Mouse (Mus musculus) activated CD4-positive, CD25-positive, alpha-beta regulatory T cell, adult 4 months (primary cell): ENCODE measurements at regions not wholly inside any gene's neighbourhood (a gene's known extent, or its start where the extent isn't known, plus 50 kb on each side); places are given as distances from the start of the nearest gene placed in this dataset.
A peak's percentile ranks its signal among the peaks of the same experiment; 100 is the strongest.

Source experiments
- ATAC-seq: one replicate; pipeline ENCODE4 v1.8.0; 2017

DNA sequence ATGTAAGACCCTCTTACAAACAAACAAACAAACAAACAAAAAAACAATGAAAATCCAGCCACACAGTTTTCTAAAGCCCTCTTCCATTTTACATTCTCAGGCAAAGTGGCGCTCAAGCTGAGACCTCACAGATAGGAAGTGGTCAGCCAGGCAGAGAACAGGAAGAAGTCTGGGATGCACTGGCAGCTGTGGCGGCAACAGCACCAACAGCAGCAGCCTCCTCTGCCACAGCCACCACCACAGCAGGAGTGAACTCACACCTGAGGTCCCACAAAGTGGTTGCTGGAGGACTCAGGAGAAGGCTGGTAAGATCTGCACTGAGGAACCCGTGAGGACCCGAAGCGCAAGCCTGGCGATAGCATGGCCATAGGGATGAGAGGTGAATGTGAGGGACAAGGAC is 156.3 kb downstream of the Grm4 start:
- peak; percentile 47 for ATAC-seq

DNA sequence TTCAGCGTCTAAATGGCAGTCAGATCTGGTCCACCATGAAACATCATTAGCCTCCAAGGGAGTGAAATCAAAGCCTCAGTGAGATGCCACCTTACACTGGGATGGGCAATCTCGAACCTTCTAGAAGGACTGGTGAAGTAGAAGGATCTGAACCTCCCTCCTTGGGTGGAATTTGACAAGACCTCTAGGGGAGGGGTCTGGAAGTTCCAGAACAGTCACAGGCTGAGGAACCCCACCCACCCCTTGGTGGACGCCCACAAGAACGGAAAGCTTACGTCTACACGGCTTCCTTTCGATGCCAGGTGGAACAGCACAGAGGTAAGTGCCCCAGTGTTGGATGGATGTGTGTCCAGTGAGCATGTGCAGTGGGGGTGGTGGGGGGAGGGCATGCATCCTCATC is 156.9 kb downstream of the Grm4 start:
- peak; percentile 48 for ATAC-seq

DNA sequence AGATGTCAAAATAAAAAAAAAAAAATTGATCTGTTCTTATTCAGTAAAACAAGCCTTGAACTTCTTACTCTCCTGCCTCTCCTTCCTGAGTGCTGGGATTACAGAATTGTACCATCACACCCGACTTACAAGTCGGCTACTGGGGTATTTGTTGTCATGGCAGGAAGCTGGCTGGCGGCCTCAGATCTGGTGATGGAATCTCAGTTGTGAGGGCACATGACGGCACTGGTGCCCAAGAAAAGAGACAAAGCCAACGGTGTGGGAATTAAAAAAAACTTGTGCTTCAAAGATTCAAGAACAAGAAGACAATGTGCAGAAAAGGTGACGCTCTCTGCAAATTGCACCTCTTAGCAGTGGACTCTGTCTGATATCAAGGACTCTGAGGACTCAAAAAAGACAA is 157.3 kb downstream of the Grm4 start:
- no peak for ATAC-seq

DNA sequence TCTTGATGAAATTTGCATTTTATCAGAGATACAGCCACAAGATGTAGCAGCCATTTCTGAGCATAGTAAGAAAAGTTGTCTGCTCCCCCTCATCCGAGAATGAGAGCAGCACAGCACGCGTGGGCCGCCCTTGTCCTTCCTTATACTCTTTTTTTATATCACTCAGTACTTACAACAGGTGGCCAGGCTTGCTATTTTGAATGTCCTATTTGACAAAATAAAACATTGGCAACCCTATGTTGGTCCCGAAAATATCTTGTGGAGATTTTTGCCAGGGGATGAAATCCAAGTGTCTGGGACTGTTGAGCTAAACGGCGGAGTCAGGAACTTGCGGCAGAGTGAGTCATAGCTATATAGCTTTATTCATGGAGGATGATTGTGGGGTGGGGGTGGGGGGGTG is 158.0 kb upstream of the Lemd2 start:
- ATAC-seq = no peak

DNA sequence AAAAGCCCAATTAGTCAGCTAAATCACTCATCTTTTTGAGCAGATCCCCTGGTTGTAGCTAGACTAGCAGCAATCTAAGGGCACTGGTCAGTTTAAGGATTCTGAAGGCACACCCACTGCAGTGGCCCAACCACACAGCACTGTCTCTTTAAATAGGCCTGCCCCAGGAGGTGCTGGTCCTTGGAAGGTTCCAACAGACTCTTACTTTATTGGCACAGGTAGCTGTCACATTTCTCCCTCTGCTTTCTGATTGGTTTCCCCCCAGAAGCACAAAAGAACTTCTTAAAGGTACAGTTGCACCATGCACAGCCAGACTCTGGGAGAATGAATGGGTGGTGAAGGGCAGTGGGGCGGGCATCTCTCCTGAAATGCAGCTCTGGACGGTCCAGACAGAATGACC is 157.1 kb upstream of the Lemd2 start:
- ATAC-seq = peak; percentile 23

DNA sequence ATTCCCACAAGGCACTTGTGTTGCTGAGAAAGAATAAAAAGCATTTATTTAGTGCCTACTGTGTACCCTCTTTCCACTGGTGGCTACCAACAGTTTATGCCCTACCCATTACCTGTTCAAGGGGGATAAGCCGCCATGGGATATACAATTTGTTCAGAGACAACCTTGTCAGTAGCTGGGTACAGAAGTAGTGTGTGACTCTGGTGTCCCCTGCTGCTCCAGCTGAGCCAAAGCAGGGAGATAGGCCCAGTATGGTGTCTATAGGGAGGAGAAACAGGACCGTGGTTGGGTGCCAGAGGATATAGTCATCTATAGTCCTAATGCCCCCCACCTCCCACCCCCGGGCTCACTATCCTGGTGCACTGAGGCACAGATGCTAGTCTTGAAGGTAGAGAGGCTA is 152.6 kb upstream of the Lemd2 start:
- no peak for ATAC-seq

DNA sequence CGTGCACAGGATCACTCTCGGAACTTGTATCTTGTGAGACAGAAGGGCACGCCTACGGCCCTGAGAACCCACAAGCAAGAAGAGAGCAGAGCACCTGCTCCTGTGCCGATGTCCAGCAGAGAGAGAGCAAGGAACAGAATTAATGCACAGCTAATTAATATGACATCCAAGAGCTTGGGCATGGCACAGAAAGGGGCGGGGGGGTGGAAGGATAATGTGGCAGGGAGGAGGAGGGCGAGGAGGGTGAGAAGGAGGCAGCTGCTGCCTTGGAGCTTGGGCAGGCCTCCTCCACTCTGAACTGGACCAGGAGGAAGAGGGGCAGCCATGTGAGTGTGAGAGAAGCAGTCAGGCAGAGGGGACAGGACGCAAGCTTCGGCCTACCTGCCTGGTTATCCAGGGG is 151.4 kb upstream of the Lemd2 start:
- no peak for ATAC-seq

DNA sequence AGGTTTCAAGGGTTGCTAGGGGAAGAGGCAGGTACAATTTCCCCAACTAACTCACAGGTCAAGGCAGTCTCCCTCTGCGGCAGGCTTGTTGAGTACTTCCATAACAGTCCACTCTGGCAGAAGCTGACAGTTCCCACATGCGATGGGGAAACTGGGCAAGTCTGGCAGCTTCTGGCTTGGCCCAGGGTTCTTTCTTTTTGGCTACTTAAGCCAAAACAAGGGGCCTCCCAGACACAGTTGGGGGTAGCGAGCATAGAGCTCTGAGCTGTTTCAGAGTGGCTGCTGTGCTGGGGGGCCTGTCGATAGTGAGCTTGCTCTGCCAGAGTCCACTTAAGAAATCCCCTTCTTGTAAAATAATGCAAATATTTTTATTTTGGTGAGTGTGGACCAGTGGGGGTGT is 150.8 kb upstream of the Lemd2 start:
- no peak for ATAC-seq

DNA sequence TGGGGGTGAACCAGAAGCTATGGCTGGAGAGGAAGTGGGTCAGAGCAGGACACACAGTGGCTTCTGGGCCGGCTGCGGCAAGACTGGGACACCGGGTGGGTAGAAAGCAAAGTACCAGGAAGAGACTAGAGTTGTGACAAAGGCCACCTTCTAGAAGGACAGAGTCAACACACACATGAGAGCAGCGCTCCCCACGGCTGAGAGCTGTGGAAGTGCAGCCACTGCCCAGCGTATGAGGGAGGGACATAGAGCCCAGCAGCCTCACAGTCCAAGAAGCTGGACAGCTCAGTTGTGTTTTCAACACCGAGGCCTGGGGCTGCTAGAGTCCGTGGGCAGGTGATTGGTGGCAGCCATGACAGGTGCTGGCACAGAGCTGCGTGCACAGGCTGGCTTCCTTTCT is 145.6 kb upstream of the Lemd2 start:
- ATAC-seq = no peak

DNA sequence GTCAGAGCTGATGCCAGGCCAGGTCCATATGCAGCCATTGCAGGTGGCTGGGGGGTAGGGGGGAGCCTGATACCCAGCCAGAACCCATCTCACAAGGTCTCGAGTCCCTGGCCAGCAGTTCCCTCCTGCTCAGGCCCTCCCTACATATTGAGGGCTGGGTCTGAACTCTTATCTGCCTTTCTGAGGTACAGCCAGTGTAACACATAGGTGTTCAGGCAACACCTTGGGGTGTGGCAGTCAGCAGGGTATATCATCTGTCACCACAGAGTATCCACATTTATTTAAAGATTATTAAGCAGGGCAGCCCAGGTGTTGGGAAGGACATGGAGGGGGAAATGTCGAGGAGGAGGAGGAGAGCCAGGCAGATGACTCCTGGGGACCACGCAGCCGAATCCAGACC is 145.2 kb upstream of the Lemd2 start:
- no peak for ATAC-seq

DNA sequence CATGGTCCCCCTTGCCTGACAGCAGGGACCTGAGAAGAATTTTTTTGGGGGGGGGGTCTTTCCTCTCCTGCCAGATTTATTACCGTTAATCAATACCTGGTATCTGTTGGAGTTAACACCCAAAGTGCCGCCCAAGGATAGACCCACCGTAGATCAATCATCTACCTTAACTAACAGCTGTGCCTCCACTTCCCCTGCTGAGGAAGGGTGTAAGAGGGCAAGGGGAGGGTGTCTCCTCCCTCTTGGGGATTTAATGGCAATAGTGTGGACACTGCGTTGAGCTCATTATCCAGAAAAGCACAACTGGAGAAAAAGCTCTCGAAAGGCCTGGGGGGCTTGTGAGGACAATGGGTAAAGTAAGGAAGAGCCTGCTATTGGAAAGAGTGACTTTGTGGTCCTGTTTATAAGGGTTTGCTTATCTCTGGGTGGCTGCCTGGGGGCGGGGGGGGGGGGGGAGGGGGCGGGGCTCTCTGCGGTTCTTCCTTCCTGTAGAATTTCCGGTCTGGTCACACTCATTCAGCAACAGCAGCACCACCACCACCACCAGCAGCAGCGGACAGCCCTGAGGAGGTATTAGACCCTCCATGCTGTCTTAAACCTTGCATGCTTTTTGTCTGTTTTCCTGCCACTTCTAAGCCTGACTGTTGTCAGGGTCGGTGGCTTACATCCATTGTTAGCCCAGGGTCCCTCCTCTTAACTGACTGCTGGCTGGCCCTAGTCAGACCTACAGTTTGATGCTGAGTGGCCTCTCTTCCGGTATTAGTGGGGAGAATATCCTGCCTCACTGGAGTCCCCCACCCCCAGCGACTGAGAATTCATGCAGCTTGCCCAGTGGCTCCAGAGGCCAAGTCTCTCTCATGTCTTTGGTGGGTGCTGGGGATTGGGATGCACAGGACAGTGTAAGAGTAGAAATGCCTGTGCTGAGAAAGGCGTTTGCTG is 138.0 kb upstream of the Lemd2 start:
- ATAC-seq = peak; percentile 89

DNA sequence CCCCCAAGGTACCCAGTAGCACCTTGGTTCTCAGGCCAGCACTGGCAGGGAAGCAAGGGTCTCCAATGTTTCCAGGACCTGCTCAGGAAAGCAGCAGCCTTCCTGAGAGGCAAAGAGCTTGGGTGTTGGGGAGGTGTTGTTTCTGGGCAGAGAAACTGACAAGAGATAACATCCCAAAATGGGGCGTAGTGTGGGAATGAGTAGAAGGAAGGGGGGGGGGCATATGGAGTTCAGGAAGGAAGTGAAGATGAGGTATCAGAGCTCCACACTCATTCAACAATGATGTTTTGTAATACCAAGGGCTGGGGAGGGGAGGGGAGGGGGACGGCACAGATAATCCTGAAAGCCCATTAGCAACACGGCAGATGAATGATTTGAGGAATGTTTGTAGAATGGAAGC is 135.6 kb upstream of the Lemd2 start:
- ATAC-seq = no peak

DNA sequence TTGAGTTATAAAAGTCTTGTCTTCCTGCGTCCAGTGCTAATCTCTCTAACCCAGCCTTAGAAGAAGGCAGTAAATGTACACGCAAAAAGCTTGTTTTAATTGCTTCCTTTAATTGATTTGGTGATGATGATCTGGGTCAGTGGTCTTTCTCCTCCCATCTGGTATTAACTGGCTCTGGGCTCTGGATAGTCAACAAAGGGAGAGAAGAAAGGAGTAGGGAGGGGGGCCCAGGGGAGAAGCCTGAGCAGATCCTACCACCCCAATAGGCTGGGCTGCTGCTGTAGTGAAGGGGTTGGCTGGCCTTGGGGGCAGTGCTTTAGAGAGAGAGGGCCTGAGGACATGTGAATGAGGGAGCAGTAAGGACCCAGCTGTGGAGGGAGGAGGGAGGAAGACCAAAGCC is 135.0 kb upstream of the Lemd2 start:
- no peak for ATAC-seq

DNA sequence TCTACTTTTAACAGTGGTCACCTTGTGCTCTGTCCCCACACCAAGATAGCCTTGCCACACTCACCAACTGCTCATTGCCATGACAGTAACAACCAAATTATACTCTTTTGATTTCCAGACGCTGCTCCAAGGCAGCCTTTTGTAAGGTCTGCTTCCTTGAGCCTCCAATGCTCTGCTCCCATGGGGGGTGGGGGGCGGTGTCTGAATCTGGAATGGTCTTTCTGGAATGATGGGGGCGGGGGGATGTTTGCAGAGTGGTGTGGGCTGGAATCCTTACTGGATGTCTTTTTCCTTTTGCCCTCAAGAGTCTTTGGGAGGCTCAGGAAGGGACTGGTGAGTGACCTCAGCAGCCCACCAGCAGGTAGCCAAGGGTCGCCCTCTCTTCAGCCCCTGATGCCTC is 131.4 kb upstream of the Lemd2 start:
- ATAC-seq = no peak

DNA sequence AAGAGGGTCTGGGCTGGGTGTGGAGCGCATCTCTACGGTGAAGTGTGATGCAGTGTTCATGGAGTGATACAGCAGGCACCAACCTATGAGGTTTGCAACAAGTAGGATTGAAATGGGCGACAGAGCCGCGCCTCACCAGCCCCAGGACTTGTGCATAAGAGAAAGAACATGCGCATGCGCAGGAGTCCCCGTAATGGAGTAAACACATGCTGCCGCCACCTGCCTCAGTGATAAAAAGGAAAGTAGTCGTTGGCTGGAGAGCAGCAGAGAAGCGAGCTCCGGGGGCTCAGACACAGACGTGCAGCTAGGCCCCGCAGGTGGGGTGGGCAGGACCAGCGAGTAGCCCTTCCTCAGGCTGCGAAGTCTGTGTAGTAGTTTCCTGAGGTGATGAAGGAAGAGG is 129.3 kb upstream of the Lemd2 start:
- no peak for ATAC-seq

DNA sequence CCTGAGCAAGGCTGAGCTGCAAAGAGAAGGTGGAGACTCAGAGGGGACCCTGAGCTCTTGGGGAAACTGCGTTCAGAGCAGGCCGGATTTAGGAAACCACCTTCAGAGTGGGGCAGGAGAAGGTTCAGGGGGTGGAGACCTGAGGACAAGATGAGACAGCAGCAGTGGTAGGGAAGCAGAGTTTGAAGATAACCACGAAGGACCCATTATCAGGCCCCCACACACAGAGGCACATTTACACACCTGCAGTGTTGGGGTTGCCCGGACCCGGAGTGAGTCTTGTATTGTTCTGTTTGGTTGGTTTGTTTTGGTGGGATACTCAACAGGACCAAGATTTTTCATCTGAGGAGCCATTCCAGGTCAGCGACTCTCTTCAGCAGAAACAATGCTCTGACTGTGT is 128.9 kb upstream of the Lemd2 start:
- ATAC-seq = no peak

DNA sequence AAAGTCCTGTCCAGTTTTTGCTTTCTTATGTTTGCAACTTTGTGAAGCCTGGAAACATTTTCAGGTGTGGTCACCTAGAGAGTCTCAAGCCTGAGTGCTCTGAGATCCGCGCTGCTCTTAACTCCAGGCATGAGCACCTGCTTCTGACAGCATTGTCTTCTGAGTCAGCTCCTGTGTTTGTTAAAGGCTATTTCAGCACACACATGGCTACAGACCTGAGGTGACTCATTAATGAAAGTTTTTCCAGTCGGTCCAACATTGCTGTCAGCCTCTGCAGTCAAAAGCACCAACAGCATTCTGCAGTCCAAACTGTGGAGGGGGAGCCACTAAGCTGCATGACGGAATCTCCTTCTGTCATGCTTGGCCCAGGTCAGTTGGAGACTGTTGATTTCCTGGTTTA is 127.8 kb upstream of the Lemd2 start:
- no peak for ATAC-seq

DNA sequence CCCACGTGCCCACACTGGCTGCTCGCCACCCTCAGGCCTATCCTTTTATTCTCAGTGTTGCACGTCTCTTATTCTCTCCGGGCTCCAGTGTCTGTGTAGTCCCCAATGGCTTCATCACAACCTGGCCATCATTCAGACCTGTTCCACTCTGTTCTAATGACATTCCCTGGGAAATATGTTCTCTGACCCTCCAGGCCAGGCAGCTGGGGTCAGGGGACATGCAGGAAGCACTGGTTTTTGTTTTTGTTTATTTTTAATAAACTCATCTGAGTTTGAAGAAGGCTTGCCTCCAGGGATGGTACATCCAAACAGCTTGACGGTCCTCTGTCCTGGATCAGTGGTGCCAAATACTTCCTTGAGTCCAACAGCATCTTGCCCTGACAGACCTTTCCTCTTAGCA is 127.4 kb upstream of the Lemd2 start:
- ATAC-seq = no peak

DNA sequence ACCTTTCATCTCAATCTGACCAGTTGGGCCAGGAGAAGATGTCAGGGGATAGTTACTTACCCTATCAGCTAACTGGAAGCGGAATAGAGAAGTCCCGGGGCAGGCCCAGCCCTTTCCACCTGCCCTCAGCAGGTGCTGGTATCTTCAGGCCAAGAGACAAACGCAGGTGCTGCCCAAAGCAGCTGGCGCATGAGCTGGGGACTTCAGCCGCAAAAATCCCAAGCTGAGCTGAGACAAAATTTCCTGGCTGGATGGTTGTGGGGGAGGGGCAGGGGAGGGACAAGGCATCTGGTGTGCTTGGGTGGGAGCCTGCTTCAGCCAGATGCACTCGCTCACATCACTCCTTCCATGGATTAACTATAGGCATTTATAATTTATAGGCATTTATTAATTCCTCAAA is 125.5 kb upstream of the Lemd2 start:
- ATAC-seq = no peak

DNA sequence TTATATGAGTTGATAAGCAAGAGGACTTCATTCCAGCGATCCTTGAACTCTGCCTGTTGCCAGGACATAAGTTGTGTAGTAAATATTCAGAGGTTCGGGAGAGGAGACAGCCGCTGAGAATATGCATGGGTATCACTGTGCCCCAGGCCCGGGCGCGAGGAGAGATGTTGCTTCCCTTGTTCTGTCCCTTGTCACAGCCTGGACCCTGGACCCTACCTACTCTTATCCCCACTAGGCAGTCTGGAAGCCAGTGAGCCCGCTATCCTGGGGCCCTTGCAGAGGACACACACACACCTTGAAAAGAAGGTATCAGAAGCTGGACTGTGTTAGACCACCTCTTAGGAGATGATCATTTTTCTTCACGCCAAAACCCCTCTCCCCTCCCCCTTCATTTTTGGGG is 124.9 kb upstream of the Lemd2 start:
- no peak for ATAC-seq

DNA sequence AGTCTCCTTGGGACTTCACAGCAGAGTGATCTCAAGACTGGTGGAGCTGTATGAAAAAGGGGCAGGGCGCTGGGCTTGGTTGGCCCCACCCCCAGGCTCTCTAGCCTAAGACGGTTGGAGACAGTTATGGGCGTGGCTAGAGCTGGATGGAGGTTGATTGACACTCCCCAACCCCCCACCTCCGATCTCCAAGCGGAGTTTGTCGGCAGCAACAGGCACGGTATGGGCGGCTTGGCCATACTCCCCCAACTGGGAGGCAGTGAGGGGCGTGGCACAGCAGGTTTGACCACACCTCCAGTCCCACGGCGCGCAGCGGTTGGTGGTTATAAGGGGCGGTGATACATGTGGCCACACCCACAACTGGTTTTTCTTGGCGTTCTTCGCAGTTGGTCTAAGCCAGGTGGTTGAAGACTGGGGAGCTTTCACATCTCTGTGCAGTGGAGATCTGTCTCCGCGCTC is 120.8 kb upstream of the Lemd2 start:
- ATAC-seq = no peak

DNA sequence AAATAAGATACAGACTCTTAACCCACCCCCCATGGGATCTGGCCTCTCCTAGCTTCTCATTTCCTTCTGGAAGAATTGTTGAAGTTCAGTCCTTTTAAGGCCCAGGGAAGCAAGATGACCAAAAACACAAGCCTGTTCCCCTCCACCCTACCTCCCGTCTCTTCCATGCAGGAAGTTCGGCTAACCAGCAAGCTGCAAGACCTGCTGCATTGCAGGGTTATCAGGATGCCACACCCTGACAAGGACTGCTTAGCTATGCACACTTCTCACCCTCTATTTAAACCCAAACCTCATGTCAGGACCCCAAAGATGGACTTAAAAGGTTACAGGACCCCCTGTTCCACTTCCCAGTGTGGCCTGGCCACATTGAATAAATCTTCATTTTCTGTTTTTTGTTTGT is 119.2 kb upstream of the Lemd2 start:
- ATAC-seq = no peak

DNA sequence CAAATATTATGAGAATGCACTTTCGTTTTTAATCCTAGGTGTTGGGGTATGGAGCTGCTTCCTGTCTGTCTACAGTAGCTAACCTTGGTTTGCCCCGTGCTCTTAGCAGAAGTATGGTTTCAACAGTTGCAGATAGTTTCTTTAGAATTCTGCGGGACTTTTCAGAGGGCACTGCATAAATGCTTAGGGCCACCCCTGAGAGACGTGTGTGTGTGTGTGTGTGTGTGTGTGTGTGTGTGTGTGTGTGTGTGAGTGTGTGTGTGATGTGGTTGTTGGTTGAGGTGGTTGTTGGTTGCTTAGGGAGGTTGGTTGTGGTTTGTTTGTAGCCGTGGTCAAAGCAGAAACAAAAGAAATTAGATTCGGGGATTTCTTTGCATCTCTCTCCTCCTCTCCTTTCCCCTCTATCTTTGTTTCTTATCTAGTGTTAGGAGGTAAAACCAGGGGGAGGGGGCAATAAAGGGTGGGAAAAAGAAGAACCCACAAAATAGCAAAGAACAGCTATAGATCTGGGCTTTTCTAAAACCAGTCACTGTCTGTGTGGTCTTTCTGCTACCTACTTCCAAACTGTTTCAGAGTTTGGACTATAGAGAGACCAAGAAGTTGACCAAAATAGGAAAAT is 118.7 kb upstream of the Lemd2 start:
- peak; percentile 70 for ATAC-seq

DNA sequence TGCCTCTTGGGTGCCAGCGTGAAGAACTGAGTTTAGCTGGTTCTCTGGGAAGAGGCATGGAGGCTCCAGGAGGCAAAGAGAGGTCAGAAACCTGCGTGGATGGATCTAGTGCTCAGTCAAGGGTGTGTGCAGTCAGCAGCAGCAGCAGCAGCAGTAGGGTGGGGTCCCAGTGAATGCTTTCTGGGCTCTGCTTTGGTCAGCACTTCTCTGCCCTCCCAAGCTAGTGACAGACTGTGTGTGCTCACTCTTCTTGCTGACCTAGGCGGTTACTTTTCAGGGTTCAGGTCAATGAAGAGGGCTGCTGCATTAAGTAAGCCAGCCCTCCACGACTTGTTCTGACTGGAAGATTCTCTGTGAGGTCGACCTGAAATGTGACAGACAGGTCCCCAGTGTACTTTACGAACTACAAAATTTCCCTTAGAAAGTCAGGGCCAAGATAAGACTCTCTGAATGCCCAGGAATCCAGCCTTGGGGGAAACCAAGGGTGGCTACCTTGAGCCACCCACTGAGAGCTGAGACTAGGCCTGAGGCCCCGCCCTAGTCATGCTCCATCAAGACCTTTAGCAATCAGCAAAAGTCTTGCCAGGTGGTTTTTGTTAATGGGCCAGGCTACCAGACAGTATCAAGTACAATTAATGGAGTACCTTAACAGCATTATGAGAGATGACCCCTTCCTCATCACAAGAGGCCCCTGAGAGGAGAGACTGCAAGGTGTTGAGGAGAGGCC is 114.9 kb upstream of the Lemd2 start:
- ATAC-seq = no peak
